Mouse (Mus musculus) cerebellum, adult 8-10 months (tissue): ENCODE measurements at regions not wholly inside any gene's neighbourhood (a gene's known extent, or its start where the extent isn't known, plus 50 kb on each side); places are given as distances from the start of the nearest gene placed in this dataset.

Experiments
- DNase-seq: peaks from one replicate; pipeline ENCODE4 v3.0.0; 2022

DNA sequence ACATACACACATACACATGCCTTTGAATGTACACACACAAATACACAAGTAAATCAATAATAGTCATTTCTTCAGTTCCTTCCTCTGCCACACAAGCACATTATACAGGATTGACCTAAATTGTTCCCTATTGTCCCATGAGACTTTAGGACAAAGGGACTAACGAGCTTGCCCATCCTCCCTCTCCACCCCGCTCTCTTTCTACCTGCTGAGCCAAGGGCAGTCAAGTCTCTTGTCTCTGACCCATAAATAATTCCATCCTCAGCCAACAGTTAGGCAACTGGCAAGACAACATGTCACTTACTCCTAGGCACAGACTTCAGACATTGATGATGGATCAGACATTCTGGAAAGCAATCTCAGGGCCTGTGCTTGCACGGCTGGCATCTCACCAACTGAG, 56.3 kb upstream of the Kcnk2 start:
- DNase-seq: no peak
